Comparison of ENCODE assay signal across 8 mouse cellular contexts in genomic region chr9:114977461-114978280, GRCm38 (mm10). TPM values are rescaled to one million over a fixed set of nuclear protein-coding genes. Genes with fewer than 3 reads are reported as not detected.
DNase-seq lines count a peak whose midpoint lies in the region; ATAC-seq and TF ChIP-seq lines count a peak whose summit lies in the region.

No protein-coding gene starts in this region.

- H3K36me3 ChIP-seq in forebrain, embryonic 16.5 days (ENCODE audit: control insufficient read depth, insufficient read depth), result no peaks in the 10 kb centered on the region
- H3K36me3 ChIP-seq in midbrain, embryonic 16.5 days (ENCODE audit: control insufficient read depth, insufficient read depth, low read length), result no peaks in the 10 kb centered on the region

- ATAC-seq in forebrain, embryonic 16.5 days, result peak; percentile 48
- ATAC-seq in midbrain, embryonic 16.5 days, result peak; percentile 76

- intact Hi-C loops in gastrocnemius, postnatal 14 days (cut with DNase I; ENCODE audit: low total_unique reads), result no loop called here

- no peaks in the 10 kb centered on the region for H3K27me3 ChIP-seq in cerebellum, adult 2 months (ENCODE audit: control insufficient read depth, insufficient read depth, low read length)
- no peaks in the 10 kb centered on the region for H3K27me3 ChIP-seq in forebrain, embryonic 16.5 days (replicated peaks; ENCODE audit: control insufficient read depth, insufficient read depth, low read length)
- no peaks in the 10 kb centered on the region for H3K27me3 ChIP-seq in midbrain, embryonic 16.5 days (ENCODE audit: control insufficient read depth, insufficient read depth, low read depth, low read length)

- H3K4me2 ChIP-seq in forebrain, embryonic 16.5 days (ENCODE audit: low read length), result peak overlapping the region; percentile 94
- peak overlapping the region; percentile 75 for H3K4me2 ChIP-seq in midbrain, embryonic 16.5 days (ENCODE audit: low read length)

- H3K4me1 ChIP-seq in cerebellum, adult 2 months (ENCODE audit: control insufficient read depth, insufficient read depth, low read length), result no peaks in the 10 kb centered on the region
- peaks cover 17% of the 10 kb centered on the region for H3K4me1 ChIP-seq in forebrain, embryonic 16.5 days (replicated peaks; ENCODE audit: control insufficient read depth, insufficient read depth, low read length)
- peaks cover 14% of the 10 kb centered on the region; the same call in 1 of the 2 replicates for H3K4me1 ChIP-seq in midbrain, embryonic 16.5 days (ENCODE audit: control insufficient read depth, insufficient read depth, low read length)

- no peak for TF ChIP-seq POLR2A in cerebellum, adult 2 months (IDR thresholded peaks at IDR 0.05; ENCODE audit: borderline replicate concordance, insufficient read depth, low read length)

- TF ChIP-seq CTCF in cerebellum, adult 2 months (IDR thresholded peaks at IDR 0.05; ENCODE audit: borderline replicate concordance, insufficient read depth, low read depth, low read length), result no peak

- DNase-seq in layer of hippocampus, adult 11-12 months (ENCODE audit: low spot score), result peak; percentile 51
- no peak for DNase-seq in layer of hippocampus, adult 9-10 months (ENCODE audit: low spot score)
- DNase-seq in cerebellum, adult 2 months, result peak; percentile 67 to 70
- DNase-seq in left cerebral cortex, adult 8-10 months (ENCODE audit: low spot score in 2 of 2), result peak; percentile 25 to 72
- no peak for DNase-seq in thymus, postnatal 14 days
- no peak for DNase-seq in gastrocnemius, postnatal 14 days

- 0 out of 2 replicates have a peak overlapping the region, but pooled peaks have one; percentile 4 for H3K27ac ChIP-seq in cerebellum, adult 2 months (ENCODE audit: insufficient read depth, low read length)
- peak overlapping the region; percentile 70 for H3K27ac ChIP-seq in forebrain, embryonic 16.5 days (ENCODE audit: low read length)
- peak overlapping the region; percentile 83 for H3K27ac ChIP-seq in midbrain, embryonic 16.5 days (ENCODE audit: low read length)

- H3K9me3 ChIP-seq in forebrain, embryonic 16.5 days (ENCODE audit: control insufficient read depth, low read length), result no peaks in the 10 kb centered on the region
- no peaks in the 10 kb centered on the region for H3K9me3 ChIP-seq in midbrain, embryonic 16.5 days (replicated peaks; ENCODE audit: control insufficient read depth, low read length, poor library complexity, severe bottlenecking)

- H3K4me3 ChIP-seq in cerebellum, adult 2 months (replicated peaks; ENCODE audit: insufficient read depth, low read depth, low read length), result peak overlapping the region; percentile 55
- H3K4me3 ChIP-seq in forebrain, embryonic 16.5 days (replicated peaks; ENCODE audit: low read length), result peak overlapping the region; percentile 80
- peak overlapping the region; percentile 86 for H3K4me3 ChIP-seq in midbrain, embryonic 16.5 days (ENCODE audit: low read depth, low read length)

- H3K9ac ChIP-seq in forebrain, embryonic 16.5 days (replicated peaks; ENCODE audit: low read depth, low read length), result peak overlapping the region; percentile 86
- H3K9ac ChIP-seq in midbrain, embryonic 16.5 days (ENCODE audit: low read depth, low read length), result peak overlapping the region; percentile 92

- 12% methylated on average over 31 of the region's 31 CpGs for WGBS in cerebellum, adult 2 months
- 5% methylated on average over 30 of the region's 31 CpGs for WGBS in forebrain, embryonic 16.5 days
- WGBS in midbrain, embryonic 16.5 days, result 9% methylated on average over 31 of the region's 31 CpGs

RNA-seq across cellular contexts. Expression of gene Osbpl10, which starts 0.7 kb away (rescaled TPM):
- 11.0 and 11.8 TPM in 2 replicates for polyA plus RNA-seq in cerebellum, adult 2 months (2012; rRNA removed)
- polyA plus RNA-seq in forebrain, embryonic 16.5 days (2015; fragmentation: Nextera tagmentation; extraction: Ambion mirVana), result 1.6 and 2.8 TPM in 2 replicates
- 10 to 100 TPM; 39.9 to 46.4 (median 45.2) TPM for total RNA-seq in left cerebral cortex, adult 8-10 months (2022)
- 2.2 and 2.9 TPM in 2 replicates for polyA plus RNA-seq in midbrain, embryonic 16.5 days (2015; fragmentation: Nextera tagmentation; extraction: Ambion mirVana)
- 1 to 10 TPM; 5.9 to 6.7 TPM for total RNA-seq in gastrocnemius, postnatal 14 days (2021)

RNA-seq across cellular contexts. Expression of gene Rps27rt, which starts 4.9 kb away (rescaled TPM):
- 22.3 and 36.4 TPM in 2 replicates for polyA plus RNA-seq in cerebellum, adult 2 months (2012; rRNA removed)
- polyA plus RNA-seq in forebrain, embryonic 16.5 days (2015; fragmentation: Nextera tagmentation; extraction: Ambion mirVana), result 169 and 228 TPM in 2 replicates
- 10 to 100 TPM in 3 of 4 experiments, 1 to 10 TPM in 1; 9.8 to 44.3 (median 37.3) TPM for total RNA-seq in left cerebral cortex, adult 8-10 months (2022)
- 103 and 121 TPM in 2 replicates for polyA plus RNA-seq in midbrain, embryonic 16.5 days (2015; fragmentation: Nextera tagmentation; extraction: Ambion mirVana)
- total RNA-seq in gastrocnemius, postnatal 14 days (2021), result 10 to 100 TPM; 11.8 to 14.8 TPM

RNA-seq across cellular contexts. Expression of gene Gpd1l, which starts 43.9 kb away (rescaled TPM):
- 46.2 and 46.8 TPM in 2 replicates for polyA plus RNA-seq in cerebellum, adult 2 months (2012; rRNA removed)
- 34.4 and 36.1 TPM in 2 replicates for polyA plus RNA-seq in forebrain, embryonic 16.5 days (2015; fragmentation: Nextera tagmentation; extraction: Ambion mirVana)
- 10 to 100 TPM; 77.7 to 91.2 (median 80.0) TPM for total RNA-seq in left cerebral cortex, adult 8-10 months (2022)
- polyA plus RNA-seq in midbrain, embryonic 16.5 days (2015; fragmentation: Nextera tagmentation; extraction: Ambion mirVana), result 34.1 and 40.1 TPM in 2 replicates
- 10 to 100 TPM; 17.2 to 20.8 TPM for total RNA-seq in gastrocnemius, postnatal 14 days (2021)

Comparison
In these comparisons a context has a peak if more than half of its experiments do, and no peak if none do; other contexts are left out.
1. DNase-seq: peak in layer of hippocampus, adult 11-12 months (single experiment), cerebellum, adult 2 months (2 of 2) and left cerebral cortex, adult 8-10 months (2 of 2); none in layer of hippocampus, adult 9-10 months (single experiment), thymus, postnatal 14 days (single experiment) and gastrocnemius, postnatal 14 days (single experiment).
2. H3K27ac ChIP-seq: peak in every context shown above with its lines; median percentile 83 in midbrain, embryonic 16.5 days; 70 in forebrain, embryonic 16.5 days; 4 in cerebellum, adult 2 months.
3. Peak in every context shown above with its lines, with median percentiles within 50 percentile points of each other: H3K4me3 ChIP-seq.